Mouse (Mus musculus): ENCODE data around the gene Ttc30a1. TPM values are rescaled to one million over a fixed set of nuclear protein-coding genes. Genes with fewer than 3 reads are reported as not detected.
A peak's percentile ranks its signal among the peaks of the same experiment; 100 is the strongest.
"Not testable (repeated sequence)": the region's sequence is repeated elsewhere in the genome, so short reads cannot be mapped to it uniquely, and the experiment has no call there.

Ttc30a1 gene
- polyA plus RNA-seq, 1 experiment from 2014 or later, result 10.1 TPM

GRCm38 (mm10) chr2:75955709-75956108 is 26.1 kb downstream of the Ttc30a1 start:
- ATAC-seq (ENCODE audit: low read depth), result no peak
- no peaks in the 10 kb centered on the region for H3K36me3 ChIP-seq (ENCODE audit: control insufficient read depth, insufficient read depth, low read length)
- H3K27ac ChIP-seq (ENCODE audit: low read length), result no peak overlapping the region
- peaks cover 16% of the 10 kb centered on the region for H3K4me1 ChIP-seq (replicated peaks; ENCODE audit: control insufficient read depth, insufficient read depth, low read length)
- H3K9me3 ChIP-seq (ENCODE audit: control insufficient read depth, low read length), result no peaks in the 10 kb centered on the region
- no peaks in the 10 kb centered on the region for H3K27me3 ChIP-seq (ENCODE audit: control insufficient read depth, insufficient read depth, low read depth, low read length)
- H3K9ac ChIP-seq (ENCODE audit: low read length), result no peak overlapping the region
- no peak overlapping the region for H3K4me3 ChIP-seq (ENCODE audit: low read length)
- 38% methylated on average over 14 of the region's 14 CpGs for WGBS
- no peak overlapping the region for H3K4me2 ChIP-seq (ENCODE audit: low read depth, low read length)

- ATAC-seq (ENCODE audit: low read depth), result no peak
- WGBS, result 85% methylated on average over 5 of the region's 5 CpGs
- Histone ChIP-seq H3K9me3 (ENCODE audit: control insufficient read depth, low read length) (no peaks in the 10 kb centered on the region), H3K4me3 (ENCODE audit: low read length) (no peak overlapping the region), H3K4me1 (replicated peaks; ENCODE audit: control insufficient read depth, insufficient read depth, low read length) (no peaks in the 10 kb centered on the region), H3K4me2 (ENCODE audit: low read depth, low read length) (no peak overlapping the region), H3K36me3 (ENCODE audit: control insufficient read depth, insufficient read depth, low read length) (no peaks in the 10 kb centered on the region), H3K27ac (ENCODE audit: low read length) (no peak overlapping the region), H3K27me3 (ENCODE audit: control insufficient read depth, insufficient read depth, low read depth, low read length) (no peaks in the 10 kb centered on the region), H3K9ac (ENCODE audit: low read length) (no peak overlapping the region)
Measured at GRCm38 (mm10) chr2:75953320-75953719, 28.4 kb downstream of the Ttc30a1 start.

- Histone ChIP-seq H3K9ac (ENCODE audit: low read length) (no peak overlapping the region), H3K36me3 (ENCODE audit: control insufficient read depth, insufficient read depth, low read length) (no peaks in the 10 kb centered on the region), H3K4me1 (replicated peaks; ENCODE audit: control insufficient read depth, insufficient read depth, low read length) (no peaks in the 10 kb centered on the region), H3K27me3 (ENCODE audit: control insufficient read depth, insufficient read depth, low read depth, low read length) (no peaks in the 10 kb centered on the region), H3K9me3 (ENCODE audit: control insufficient read depth, low read length) (no peaks in the 10 kb centered on the region), H3K4me3 (ENCODE audit: low read length) (no peak overlapping the region), H3K27ac (ENCODE audit: low read length) (no peak overlapping the region), H3K4me2 (ENCODE audit: low read depth, low read length) (no peak overlapping the region)
- 79% methylated on average over 8 of the region's 8 CpGs for WGBS
- ATAC-seq (ENCODE audit: low read depth), result no peak
Measured at GRCm38 (mm10) chr2:75950685-75951084, 31.1 kb downstream of the Ttc30a1 start.

GRCm38 (mm10) chr2:75938117-75939063 is 43.4 kb downstream of the Ttc30a1 start, which contains the start of gene Ttc30b:
Gene Ttc30b (minus strand): TSS chr2:75938585.
- Histone ChIP-seq H3K27ac (ENCODE audit: low read length) (peak within 1 kb of the TSS; percentile 86), H3K9ac (ENCODE audit: low read length) (peak within 1 kb of the TSS; percentile 70), H3K4me2 (ENCODE audit: low read depth, low read length) (peak within 1 kb of the TSS; percentile 63), H3K36me3 (ENCODE audit: control insufficient read depth, insufficient read depth, low read length) (no peaks in the 10 kb centered on the region), H3K9me3 (ENCODE audit: control insufficient read depth, low read length) (no peaks in the 10 kb centered on the region), H3K4me3 (ENCODE audit: low read length) (peak within 1 kb of the TSS; percentile 69), H3K4me1 (replicated peaks; ENCODE audit: control insufficient read depth, insufficient read depth, low read length) (peaks cover 4% of the 10 kb centered on the region), H3K27me3 (ENCODE audit: control insufficient read depth, insufficient read depth, low read depth, low read length) (no peaks in the 10 kb centered on the region)
- 5% methylated on average over 38 of the region's 42 CpGs for WGBS
- ATAC-seq (ENCODE audit: low read depth), result peak; percentile 85

- peak overlapping the region; percentile 69 for H3K4me3 ChIP-seq (ENCODE audit: low read length)
- not testable (repeated sequence) for H3K27ac ChIP-seq (ENCODE audit: low read length); H3K36me3 ChIP-seq (ENCODE audit: control insufficient read depth, insufficient read depth, low read length); H3K4me1 ChIP-seq (replicated peaks; ENCODE audit: control insufficient read depth, insufficient read depth, low read length); H3K27me3 ChIP-seq (ENCODE audit: control insufficient read depth, insufficient read depth, low read depth, low read length); H3K9me3 ChIP-seq (ENCODE audit: control insufficient read depth, low read length)
- 63% methylated on average over 14 of the region's 17 CpGs for WGBS
- H3K4me2 ChIP-seq (ENCODE audit: low read depth, low read length), result peak overlapping the region; percentile 63
- ATAC-seq (ENCODE audit: low read depth), result peak; percentile 2; the same call in 1 of the 2 replicates
- H3K9ac ChIP-seq (ENCODE audit: low read length), result peak overlapping the region; percentile 70
Measured at GRCm38 (mm10) chr2:75937520-75938116, 44.1 kb downstream of the Ttc30a1 start.

- not testable (repeated sequence) for H3K36me3 ChIP-seq (ENCODE audit: control insufficient read depth, insufficient read depth, low read length); H3K27me3 ChIP-seq (ENCODE audit: control insufficient read depth, insufficient read depth, low read depth, low read length); H3K9me3 ChIP-seq (ENCODE audit: control insufficient read depth, low read length); H3K27ac ChIP-seq (ENCODE audit: low read length); H3K4me1 ChIP-seq (replicated peaks; ENCODE audit: control insufficient read depth, insufficient read depth, low read length); H3K4me2 ChIP-seq (ENCODE audit: low read depth, low read length); H3K9ac ChIP-seq (ENCODE audit: low read length); ATAC-seq (ENCODE audit: low read depth); H3K4me3 ChIP-seq (ENCODE audit: low read length)
- 90% methylated on average over 2 of the region's 2 CpGs for WGBS
Measured at GRCm38 (mm10) chr2:75936685-75937084, 45.1 kb downstream of the Ttc30a1 start.

GRCm38 (mm10) chr2:75933541-75933940 is 48.2 kb downstream of the Ttc30a1 start:
- no peak for ATAC-seq (ENCODE audit: low read depth)
- Histone ChIP-seq H3K36me3 (ENCODE audit: control insufficient read depth, insufficient read depth, low read length) (no peaks in the 10 kb centered on the region; the same call in 1 of the 2 replicates), H3K4me2 (ENCODE audit: low read depth, low read length) (no peak overlapping the region), H3K27me3 (ENCODE audit: control insufficient read depth, insufficient read depth, low read depth, low read length) (no peaks in the 10 kb centered on the region), H3K9me3 (ENCODE audit: control insufficient read depth, low read length) (no peaks in the 10 kb centered on the region), H3K27ac (ENCODE audit: low read length) (peak overlapping the region; percentile 44), H3K9ac (ENCODE audit: low read length) (no peak overlapping the region), H3K4me3 (ENCODE audit: low read length) (no peak overlapping the region), H3K4me1 (replicated peaks; ENCODE audit: control insufficient read depth, insufficient read depth, low read length) (no peaks in the 10 kb centered on the region)
- WGBS, result 28% methylated on average over 7 of the region's 7 CpGs

- Histone ChIP-seq H3K27ac (ENCODE audit: low read length) (no peak overlapping the region), H3K36me3 (ENCODE audit: control insufficient read depth, insufficient read depth, low read length) (no peaks in the 10 kb centered on the region; the same call in 1 of the 2 replicates), H3K27me3 (ENCODE audit: control insufficient read depth, insufficient read depth, low read depth, low read length) (no peaks in the 10 kb centered on the region), H3K4me3 (ENCODE audit: low read length) (no peak overlapping the region), H3K4me1 (replicated peaks; ENCODE audit: control insufficient read depth, insufficient read depth, low read length) (no peaks in the 10 kb centered on the region), H3K9me3 (ENCODE audit: control insufficient read depth, low read length) (no peaks in the 10 kb centered on the region), H3K4me2 (ENCODE audit: low read depth, low read length) (no peak overlapping the region), H3K9ac (ENCODE audit: low read length) (no peak overlapping the region)
- no peak for ATAC-seq (ENCODE audit: low read depth)
- 87% methylated on average over 2 of the region's 2 CpGs for WGBS
Measured at GRCm38 (mm10) chr2:75930941-75931340, 50.8 kb downstream of the Ttc30a1 start.

GRCm38 (mm10) chr2:75929786-75930444 is 51.9 kb downstream of the Ttc30a1 start:
- Histone ChIP-seq H3K4me3 (ENCODE audit: low read length) (no peak overlapping the region), H3K4me1 (replicated peaks; ENCODE audit: control insufficient read depth, insufficient read depth, low read length) (no peaks in the 10 kb centered on the region), H3K27me3 (ENCODE audit: control insufficient read depth, insufficient read depth, low read depth, low read length) (no peaks in the 10 kb centered on the region), H3K9me3 (ENCODE audit: control insufficient read depth, low read length) (no peaks in the 10 kb centered on the region), H3K36me3 (ENCODE audit: control insufficient read depth, insufficient read depth, low read length) (no peaks in the 10 kb centered on the region; the same call in 1 of the 2 replicates), H3K27ac (ENCODE audit: low read length) (no peak overlapping the region), H3K4me2 (ENCODE audit: low read depth, low read length) (no peak overlapping the region), H3K9ac (ENCODE audit: low read length) (no peak overlapping the region)
- ATAC-seq (ENCODE audit: low read depth), result no peak
- 89% methylated on average over 6 of the region's 6 CpGs for WGBS

Data from lung, embryonic 16.5 days (tissue).